Mouse (Mus musculus): Measurements from ENCODE around the gene Tldc2. TPM values are rescaled to one million over a fixed set of nuclear protein-coding genes. Genes with fewer than 3 reads are reported as not detected.

Tldc2 gene
- total RNA-seq, 2 experiments from 2014 or later, result not detected

DNA sequence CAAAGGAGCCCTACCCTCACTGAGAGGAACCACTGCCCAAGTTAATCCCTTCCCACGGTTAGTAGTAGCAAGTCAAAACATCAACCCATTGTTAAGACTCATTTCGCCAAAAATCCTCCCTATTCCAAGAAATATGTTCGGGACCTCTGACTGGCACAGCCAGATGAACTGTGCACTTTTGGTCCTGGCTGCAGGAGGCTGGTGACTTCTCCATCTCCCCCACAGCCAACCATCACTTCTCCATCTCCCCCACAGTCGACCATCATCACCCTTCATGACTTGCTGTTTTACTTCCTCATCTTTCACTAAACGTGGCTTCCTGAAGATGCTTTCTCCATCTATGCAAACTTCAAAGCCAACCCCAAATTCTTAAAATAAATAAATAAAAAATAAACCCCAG, 52.0 kb downstream of the Tldc2 start:
- DNase-seq, result no peak
- intact Hi-C loops (cut with DNase I), result no loop called here

DNA sequence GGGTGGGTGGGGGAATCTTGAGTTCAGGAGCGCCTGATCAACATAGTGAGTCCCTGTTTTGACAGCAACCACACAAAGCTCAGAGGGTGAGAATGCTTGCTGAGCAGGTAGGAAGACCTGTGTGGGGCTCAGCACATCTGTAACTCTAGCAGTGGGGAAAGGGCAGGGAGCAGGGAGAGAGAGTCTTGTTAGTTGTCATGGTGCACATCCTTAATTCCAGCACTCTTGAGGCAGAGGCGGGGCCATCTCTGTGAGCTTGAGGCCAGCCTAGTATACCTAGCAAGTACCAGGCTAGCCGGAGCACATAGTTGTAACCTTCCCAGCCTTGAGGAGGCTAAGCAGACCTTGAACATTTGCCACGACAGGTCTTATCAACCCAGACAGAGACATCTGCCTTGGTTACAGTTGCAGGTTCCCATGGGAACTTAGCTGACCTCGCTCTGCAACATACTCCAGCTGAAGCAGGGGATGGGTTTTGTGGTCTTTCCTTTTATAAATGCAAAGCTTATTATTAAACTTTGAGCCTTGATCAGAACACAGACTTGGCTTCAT, 52.5 kb downstream of the Tldc2 start:
- intact Hi-C loops (cut with DNase I), result no loop called here
- no peak for DNase-seq

DNA sequence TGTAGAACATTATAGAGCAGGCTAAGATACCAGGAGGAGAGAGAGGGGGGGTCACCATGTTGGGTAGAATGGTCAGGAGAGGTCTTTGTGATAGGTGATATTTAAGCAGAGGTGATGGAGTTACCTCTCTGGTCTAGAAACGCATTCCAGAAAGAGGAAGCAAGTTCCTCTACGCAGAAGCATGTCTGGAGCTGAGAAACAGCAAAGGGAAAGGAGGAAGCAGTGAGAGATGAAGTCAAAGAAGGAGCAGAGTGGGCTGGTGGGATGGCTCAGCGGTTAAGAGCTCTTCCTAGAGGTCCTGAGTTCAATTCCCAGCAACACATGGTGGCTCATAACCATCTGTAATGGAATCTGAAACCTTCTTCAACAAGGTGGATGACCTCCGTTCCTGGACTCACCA, 55.1 kb downstream of the Tldc2 start:
- intact Hi-C loops (cut with DNase I), result no loop called here

DNA sequence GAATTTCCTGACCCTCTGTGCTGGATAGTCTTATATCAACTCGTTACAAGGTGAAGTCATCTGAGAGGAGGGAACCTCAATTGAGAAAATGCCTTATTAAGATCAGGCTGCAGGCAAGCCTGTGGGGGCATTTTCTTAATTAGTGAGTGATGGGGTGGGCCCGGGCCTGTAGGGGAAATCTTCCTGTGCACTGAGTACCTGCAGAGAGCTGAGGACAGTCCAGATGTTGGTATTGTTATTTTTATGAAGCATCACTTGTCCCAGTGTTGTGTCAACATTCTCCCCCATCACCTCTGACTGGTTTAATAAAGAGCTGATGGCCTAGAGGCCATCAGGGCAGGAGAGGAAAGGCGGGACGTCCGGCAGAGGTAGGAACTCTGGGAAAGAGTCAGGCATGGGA, 57.3 kb downstream of the Tldc2 start:
- DNase-seq, result no peak
- intact Hi-C loops (cut with DNase I), result no loop called here

More for the DNA sequence above, 55.1 kb downstream of the Tldc2 start:
- no peak for DNase-seq

DNA sequence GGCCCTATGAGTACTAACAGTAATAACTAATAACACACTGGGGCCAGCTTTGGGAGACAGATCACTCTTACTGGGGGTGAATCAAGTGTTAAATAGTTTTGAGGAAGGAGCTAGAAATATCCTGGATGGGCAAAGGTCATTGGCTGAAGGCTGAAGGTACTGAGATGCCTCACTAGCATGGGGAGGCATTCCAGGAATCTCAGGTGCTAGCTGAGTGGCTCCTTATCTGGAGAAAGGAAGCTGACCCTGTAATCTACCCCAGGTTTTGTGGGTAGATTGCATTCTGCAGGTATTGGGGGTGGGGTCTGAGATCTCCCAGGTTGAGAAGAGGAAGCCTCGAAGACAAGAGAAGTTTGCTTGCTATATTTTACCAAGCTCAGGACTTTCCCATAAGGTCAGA, 58.3 kb downstream of the Tldc2 start:
- intact Hi-C loops (cut with DNase I), result no loop called here
- DNase-seq, result no peak

Other genes starting within 250 kb of the Tldc2 start
- under 1 TPM; 0.32 to 0.51 TPM for gene Tgif2, start 247.0 kb upstream of the Tldc2 start, total RNA-seq (2021)
- gene 4930518I15Rik, start 229.1 kb upstream of the Tldc2 start, total RNA-seq (2021), result under 1 TPM; 0.25 to 0.64 TPM
- gene Rab5if, start 223.9 kb upstream of the Tldc2 start, total RNA-seq (2021), result 10 to 100 TPM; 79.3 to 85.6 TPM
- gene Sla2, start 199.9 kb upstream of the Tldc2 start, total RNA-seq (2021), result under 1 TPM in 1 of 2 experiments, not detected in 1; 0.26 TPM
- 10 to 100 TPM; 25.1 TPM for gene Ndrg3, start 95.0 kb upstream of the Tldc2 start, total RNA-seq (2021)
- gene Dsn1, start 79.9 kb upstream of the Tldc2 start, total RNA-seq (2021), result 1 to 10 TPM; 1.2 to 1.3 TPM
- 1 to 10 TPM; 3.9 to 4.1 TPM for gene Soga1, start 7.8 kb upstream of the Tldc2 start, total RNA-seq (2021)
- gene Samhd1, start 48.2 kb downstream of the Tldc2 start, total RNA-seq (2021), result 10 to 100 TPM; 12.9 to 13.2 TPM
- 1 to 10 TPM; 1.6 to 2.2 TPM for gene Rbl1, start 117.5 kb downstream of the Tldc2 start, total RNA-seq (2021)
- 10 to 100 TPM; 72.9 to 74.8 TPM for gene Rpn2, start 192.0 kb downstream of the Tldc2 start, total RNA-seq (2021)
- 1 to 10 TPM in 1 of 2 experiments, under 1 TPM in 1; 0.72 to 1.2 TPM for gene Mroh8, start 192.5 kb downstream of the Tldc2 start, total RNA-seq (2021)

Data from gastrocnemius, postnatal 36 days (tissue).